Mouse (Mus musculus) Muller cell, postnatal 12 days (primary cell): Measurements from ENCODE around the gene Prcd.
"Not testable (repeated sequence)": the region's sequence is repeated elsewhere in the genome, so short reads cannot be mapped to it uniquely, and the experiment has no call there.

ENCODE experiments used
- DNase-seq: peaks from one replicate; pipeline ENCODE4 v3.0.0-alpha.2; 2015; ENCODE audit errors: inconsistent ontology term

The Prcd gene

GRCm38 (mm10) chr11:116653234-116653633 is at the start of gene Prcd:
TSS of gene Prcd (plus strand) at chr11:116653534.
- DNase-seq, result no peak

GRCm38 (mm10) chr11:116604097-116604496 is 49.2 kb upstream of the Prcd start:
- no peak for DNase-seq

- no peak for DNase-seq
Observed at GRCm38 (mm10) chr11:116607717-116608116, 45.6 kb upstream of the Prcd start.

- no peak for DNase-seq
Observed at GRCm38 (mm10) chr11:116609965-116610630, 43.2 kb upstream of the Prcd start.

- not testable (repeated sequence) for DNase-seq
Observed at GRCm38 (mm10) chr11:116611168-116611567, 42.2 kb upstream of the Prcd start.

- no peak for DNase-seq
Observed at GRCm38 (mm10) chr11:116611883-116612282, 41.5 kb upstream of the Prcd start.

DNA sequence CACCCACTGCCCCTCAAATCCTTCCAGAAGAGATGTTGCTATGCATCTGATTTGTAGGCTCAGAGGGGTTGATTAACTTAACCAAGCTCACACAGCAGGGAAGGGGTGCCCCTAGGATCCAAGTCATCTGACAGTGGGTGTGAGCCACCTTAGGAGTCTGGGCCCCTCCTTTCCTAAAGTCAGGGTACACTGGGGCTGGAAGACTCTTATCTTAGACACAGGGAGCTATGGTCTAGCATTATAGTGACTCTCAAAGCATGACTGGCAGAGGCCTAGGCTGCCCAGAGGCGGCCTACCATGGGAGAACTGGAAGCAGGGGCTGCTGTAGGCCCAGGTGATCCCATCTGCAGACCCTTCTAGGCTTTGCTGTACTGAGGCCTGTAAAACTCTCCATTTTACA is 40.8 kb upstream of the Prcd start:
- no peak for DNase-seq

GRCm38 (mm10) chr11:116613234-116613633 is 40.1 kb upstream of the Prcd start:
- DNase-seq, result no peak

GRCm38 (mm10) chr11:116615735-116616437 is 37.4 kb upstream of the Prcd start:
- DNase-seq, result peak; percentile 31

GRCm38 (mm10) chr11:116616438-116617118 is 36.8 kb upstream of the Prcd start:
- peak; percentile 22 for DNase-seq

GRCm38 (mm10) chr11:116617641-116618040 is 35.7 kb upstream of the Prcd start:
- DNase-seq, result peak; percentile 22

- DNase-seq, result no peak
Observed at GRCm38 (mm10) chr11:116618666-116619065, 34.7 kb upstream of the Prcd start.

- peak; percentile 22 for DNase-seq
Observed at GRCm38 (mm10) chr11:116619156-116619555, 34.2 kb upstream of the Prcd start.

GRCm38 (mm10) chr11:116619561-116619960 is 33.8 kb upstream of the Prcd start:
- DNase-seq, result no peak

GRCm38 (mm10) chr11:116620073-116620472 is 33.3 kb upstream of the Prcd start:
- DNase-seq, result no peak

- no peak for DNase-seq
Observed at GRCm38 (mm10) chr11:116620559-116621253, 32.6 kb upstream of the Prcd start.

- peak; percentile 96 for DNase-seq
Observed at GRCm38 (mm10) chr11:116621258-116621704, 32.1 kb upstream of the Prcd start.

GRCm38 (mm10) chr11:116623281-116624124 is 29.8 kb upstream of the Prcd start:
- no peak for DNase-seq

GRCm38 (mm10) chr11:116624131-116624832 is 29.1 kb upstream of the Prcd start:
- peak; percentile 93 for DNase-seq
